Mouse (Mus musculus) urinary bladder, postnatal 14 days (tissue): ENCODE data around the gene Plscr4.

Source experiments
- DNase-seq: peaks from one replicate; pipeline ENCODE4 v3.0.0; 2021; ENCODE audit warnings: low spot score

Gene Plscr4

DNA sequence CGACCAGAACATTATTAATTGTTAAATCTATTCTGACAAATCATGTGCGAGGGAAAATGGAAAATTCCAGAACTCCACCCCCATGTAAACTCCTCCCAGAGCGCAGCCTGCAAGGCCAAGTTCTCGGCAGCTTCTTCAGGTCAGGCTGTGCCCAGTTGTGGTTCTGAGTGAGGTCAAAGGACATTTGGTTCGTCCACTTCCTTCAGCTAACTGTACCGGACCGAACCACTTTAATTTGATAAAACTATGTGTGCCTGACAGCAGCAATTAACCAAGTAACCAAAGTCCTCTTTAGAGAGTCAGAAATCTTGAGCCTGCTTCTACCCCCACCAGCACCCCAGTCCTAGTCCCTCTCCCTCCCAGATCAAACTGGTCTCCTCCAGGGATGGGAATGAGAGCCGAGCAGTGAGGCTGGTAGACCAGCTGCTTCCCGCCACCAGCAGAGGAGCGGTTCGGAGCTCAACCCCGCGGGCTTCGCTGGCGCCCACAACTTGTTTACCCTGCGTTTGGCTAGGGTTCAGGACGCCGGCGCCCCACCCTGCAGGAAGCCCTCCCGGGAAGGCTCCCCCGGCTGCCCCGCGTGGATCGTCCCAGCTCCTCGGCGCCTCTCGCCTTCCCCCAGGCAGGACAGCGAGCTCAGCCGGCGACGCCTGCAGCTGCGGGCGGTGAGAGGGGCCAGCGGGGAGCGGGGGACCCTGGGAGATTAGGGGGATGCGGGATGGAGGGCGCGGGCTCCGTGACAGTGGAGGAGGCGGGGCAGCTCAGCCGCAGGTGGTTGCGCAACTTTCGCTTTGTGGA, at the start of gene Plscr4:
Plscr4 (plus strand) TSS at position 113 of the 798 bp plus-strand sequence.
- DNase-seq: peak; percentile 73

DNA sequence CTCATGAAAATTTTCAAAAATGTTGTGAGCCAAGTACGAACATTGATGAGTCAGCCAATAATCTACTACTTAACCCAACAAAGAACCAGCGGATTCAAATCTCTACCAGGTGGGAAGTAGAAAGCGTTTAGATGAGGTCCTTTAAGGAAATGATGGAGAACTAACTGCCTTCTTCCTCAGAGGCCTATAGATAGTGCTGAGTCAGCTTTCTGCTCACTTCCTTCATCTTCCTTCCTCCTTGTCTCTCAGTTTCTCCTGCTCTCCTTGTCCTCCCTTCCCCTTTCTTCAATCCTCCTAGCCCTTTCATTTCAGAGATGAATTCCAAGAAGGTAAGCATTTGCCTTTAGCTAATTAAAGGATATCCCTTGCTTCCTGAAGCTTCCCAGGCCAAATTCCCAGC, 46.9 kb upstream of the Plscr4 start:
- no peak for DNase-seq

DNA sequence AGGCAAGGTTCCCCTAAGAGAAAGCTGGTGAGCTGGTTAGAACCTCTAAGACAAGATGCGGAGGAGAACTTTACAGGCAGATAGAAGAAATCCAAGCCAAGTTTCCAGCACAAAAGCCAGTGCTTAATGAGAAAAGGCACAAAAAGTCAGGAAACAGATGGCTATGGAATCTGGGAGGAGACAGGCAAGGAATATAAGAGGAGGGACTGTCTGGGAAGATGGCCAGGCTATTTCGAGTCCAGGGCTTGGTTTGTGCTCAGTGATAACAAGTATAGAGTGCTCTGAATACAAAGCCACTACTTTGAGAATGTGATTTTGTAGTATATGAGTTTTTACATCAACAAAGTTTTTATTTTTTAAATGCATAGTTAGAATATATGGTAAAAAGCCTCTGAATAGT, 45.1 kb upstream of the Plscr4 start:
- DNase-seq: peak; percentile 24

DNA sequence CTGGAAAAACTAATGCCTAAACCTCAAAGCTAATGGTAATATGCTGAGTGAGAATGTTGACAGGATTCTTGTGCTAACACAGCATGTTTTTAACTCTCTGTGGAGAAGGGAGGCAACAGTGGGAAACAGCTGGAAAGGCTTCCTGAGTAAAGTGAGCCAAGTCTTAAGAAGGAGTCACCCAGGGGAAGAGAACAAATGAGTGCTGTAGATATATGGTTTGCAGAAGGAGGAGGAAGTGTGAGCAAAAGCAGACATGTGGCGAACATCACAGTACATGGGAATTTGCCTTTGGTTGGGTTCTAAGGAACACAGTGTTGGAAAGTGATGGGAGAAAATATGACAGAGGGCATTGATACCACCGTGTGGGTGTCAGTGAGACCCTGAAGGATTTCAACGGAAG, 43.5 kb upstream of the Plscr4 start:
- DNase-seq: no peak

DNA sequence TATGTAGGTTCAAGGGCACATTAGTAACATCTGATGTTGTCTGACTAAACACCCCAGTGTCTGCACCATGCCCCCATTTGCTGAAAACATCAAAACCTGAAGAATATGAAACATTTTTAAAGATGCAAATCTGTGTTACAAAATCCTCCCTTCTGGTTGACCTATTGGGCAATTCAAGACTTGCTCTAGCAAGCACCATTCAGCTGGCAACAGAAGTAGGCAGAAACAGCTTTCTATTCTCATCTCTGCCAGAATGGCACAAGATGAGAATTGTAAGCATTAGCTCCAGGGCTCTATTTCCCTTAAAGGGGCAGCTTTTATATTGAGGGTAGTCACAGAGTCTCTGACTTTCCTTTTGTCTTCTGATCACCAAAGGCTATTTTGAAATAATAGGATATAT, 19.4 kb upstream of the Plscr4 start:
- no peak for DNase-seq

DNA sequence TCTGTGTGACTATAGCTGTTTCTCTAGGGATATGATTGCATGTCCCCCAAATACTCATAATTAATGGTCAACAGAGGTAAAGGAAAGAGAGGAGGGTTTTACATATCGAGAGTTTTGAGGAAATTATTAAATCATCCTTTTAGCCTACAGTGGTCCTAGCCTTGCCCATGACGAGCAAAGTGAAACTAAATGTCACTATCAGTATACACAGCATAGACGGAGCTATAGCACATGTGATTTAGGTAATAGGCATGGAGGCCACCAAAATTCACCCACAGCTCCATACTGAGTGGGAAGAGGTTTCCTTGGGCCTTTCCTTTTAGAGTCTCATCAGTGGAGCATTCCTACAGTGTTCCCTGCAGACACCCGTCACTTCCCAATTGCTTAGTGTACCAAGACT, 15.7 kb upstream of the Plscr4 start:
- DNase-seq: no peak

DNA sequence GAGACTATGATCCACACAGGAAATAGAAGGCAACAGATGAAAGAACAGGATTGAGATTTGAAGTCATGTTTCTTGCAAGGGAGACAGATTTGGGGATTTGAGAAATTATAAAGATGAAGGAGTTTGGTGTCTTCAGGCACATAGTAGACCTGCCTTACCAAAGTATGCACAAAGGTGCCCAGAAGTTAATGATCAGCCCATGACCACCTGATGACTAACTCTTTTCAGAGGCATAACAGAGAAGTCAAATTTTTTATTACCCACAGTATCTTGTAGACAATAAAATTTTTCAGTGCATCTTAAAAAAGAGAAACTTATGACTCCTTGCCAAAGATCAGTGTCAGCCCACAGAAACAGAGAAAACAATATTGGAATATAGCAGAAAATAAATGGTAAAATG, 12.6 kb upstream of the Plscr4 start:
- DNase-seq: no peak

DNA sequence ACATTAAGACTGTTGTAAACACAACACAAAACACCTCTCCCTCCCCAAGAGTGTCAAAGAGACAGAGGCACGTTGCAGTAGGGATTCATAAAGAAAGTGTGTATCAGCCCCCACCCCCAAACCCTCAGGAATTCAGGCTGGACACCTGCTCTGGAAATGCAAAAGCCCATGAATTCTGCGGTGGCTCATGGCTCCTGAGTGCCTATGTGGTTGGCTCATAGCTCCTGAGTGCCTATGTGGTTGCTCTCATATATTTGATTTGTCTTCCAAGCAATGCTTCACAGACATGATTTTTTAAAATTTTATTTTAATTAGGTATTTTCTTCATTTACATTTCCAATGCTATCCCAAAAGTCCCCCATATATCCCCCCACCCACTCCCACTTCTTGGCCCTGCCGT, 568 bp upstream of the Plscr4 start:
- DNase-seq: no peak

DNA sequence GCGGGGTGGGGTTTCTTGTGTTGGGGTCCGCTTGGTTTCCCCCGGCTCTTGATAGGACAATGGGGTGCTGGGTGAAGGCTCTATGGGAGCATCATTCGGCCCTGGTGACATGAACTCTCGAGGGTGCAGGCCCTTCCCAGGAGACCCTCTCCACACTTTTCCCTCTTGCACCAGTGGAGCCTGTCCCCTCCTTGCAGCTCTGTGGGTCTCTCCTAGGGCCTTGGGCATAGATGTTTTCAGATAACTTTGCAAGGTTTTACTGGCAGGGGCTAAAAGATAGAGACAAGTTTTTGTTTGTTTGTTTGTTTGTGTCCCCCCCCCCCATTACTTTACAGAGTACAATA, 858 bp downstream of the Plscr4 start:
- DNase-seq: no peak

DNA sequence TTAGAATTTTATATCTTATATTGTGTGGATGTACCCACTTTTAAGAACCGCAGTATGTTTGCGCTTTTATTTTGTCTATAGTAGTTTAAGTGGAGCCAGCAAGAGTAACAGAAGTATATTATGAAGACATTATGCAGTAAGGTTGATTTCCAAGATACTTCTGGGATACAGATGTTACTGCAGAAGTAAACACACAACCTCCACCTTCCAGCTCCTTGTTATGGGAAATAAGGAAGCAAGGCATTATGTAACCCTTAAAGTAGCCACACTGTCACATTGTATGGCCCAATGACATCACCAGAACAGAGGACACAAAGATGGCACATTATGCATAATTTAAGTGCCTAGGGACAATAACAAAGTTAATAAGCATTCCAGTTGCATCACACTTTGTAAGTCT, 1.2 kb downstream of the Plscr4 start:
- DNase-seq: no peak

DNA sequence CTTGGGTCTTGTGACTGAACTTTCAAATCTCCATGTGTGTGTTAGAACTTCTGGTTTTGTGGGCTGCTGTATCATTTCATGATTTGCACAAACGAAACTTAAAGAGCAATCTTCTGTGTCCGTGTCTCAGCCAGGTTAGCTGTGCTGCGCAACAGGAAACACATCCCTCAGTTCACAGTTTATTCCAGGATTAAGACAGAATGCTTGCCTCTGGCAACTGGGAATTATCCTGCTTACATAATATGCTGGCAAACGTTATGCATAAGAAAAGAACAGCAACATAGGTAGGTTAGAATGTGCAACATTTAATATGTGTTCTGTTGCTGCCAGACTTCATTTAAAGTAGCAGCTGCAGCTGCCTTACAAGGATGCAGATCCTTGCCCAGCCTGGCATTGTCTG, 10.6 kb downstream of the Plscr4 start:
- no peak for DNase-seq

DNA sequence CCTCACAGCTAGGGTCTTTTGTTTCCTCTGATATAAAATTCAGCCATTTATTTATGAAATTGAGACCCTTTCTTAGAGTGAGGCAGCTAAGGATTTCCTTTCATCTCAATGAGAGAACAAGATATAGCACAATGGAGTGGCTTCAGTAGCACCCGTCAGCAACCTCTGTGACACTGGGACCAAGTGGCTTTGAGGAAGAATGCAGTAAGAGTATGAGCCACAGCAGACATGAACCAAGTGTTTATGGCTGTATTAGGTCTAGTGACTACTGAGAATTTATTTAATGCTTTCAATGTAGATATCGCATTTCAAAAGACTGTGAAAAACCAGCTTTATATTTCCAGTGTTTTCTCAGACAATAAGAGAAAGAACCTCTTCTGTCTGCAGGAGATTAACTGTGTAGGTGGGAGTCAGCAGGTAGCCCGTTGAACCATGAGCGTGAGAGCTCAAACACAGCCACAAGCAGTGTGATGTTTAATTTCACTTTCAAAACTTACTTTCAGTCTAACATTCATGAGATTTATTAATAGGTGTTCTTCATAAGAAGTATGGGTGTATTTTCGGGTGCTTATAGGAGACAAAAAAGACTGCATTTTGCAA, 15.2 kb downstream of the Plscr4 start:
- DNase-seq: no peak

DNA sequence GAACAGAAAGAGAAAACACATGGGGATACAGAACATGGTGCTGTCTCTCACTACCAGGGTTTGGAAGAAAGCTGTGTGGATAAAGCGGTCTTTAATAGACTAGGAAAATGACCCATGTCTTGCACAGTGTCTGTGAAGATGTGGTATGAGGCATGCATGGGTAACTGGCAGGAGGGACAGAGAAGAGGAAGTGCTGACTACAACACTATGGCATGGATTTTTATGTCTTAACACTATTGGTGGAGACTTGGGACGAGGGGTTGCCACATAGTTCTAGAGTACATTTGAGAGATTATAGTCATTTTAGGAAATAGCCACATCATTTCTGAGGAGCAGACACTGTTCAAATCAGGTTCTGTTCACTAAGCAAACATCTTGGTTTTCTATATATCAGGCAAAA, 16.0 kb downstream of the Plscr4 start:
- no peak for DNase-seq

DNA sequence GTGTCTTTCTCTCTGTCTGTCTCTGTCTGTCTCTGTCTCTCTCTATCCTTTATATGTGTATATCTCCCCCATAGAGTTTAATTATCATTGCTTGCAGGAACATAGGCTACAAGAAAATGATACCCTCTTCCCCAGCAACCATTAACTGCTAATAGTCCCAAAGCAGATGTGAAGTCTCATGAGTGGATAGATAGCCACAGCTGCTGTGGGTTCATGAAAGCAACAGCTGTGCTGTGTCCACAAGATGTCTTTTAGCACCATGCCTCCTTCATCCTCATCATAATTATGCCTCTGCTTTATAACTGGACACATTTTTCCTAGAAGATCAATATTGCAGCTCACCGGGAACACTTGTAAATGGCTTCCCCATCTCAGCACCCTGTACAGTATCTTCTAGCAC, 17.1 kb downstream of the Plscr4 start:
- DNase-seq: no peak

DNA sequence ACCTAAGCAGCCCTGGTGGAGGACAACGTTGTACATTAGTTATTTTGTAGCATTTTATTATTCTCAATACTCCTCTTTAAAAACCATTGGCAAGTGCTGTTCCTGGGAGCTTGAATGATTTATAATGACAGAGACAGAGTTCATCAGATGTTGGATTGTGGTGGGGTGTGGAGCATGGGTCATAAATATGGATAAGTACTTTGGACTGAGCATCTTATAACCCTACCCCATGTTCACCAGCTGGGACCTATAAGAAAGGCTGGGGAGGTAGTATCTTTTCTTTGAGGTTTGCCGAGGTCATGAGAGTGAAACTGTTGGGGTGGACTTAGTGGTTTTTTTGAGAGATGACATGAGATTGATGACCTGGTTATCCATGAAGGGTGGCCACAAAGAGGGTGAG, 24.5 kb downstream of the Plscr4 start:
- no peak for DNase-seq

DNA sequence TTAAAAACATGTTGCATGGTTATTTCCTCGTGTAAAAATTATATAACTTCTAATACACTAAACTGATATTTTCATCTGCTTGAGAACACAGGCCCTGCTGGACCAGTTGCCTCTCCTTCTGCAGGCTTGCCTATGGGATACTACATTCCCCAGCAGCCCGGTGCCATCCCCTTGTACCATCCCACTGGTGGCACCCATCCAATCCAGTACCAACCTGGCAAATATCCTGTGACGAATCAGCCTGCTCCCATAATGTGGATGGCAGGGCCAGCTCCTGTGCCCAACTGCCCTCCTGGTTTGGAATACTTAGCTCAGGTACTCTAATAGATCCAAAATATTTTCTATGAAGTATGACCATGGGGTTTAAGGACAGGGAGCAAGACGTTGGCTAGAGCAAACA, 25.4 kb downstream of the Plscr4 start:
- DNase-seq: no peak

DNA sequence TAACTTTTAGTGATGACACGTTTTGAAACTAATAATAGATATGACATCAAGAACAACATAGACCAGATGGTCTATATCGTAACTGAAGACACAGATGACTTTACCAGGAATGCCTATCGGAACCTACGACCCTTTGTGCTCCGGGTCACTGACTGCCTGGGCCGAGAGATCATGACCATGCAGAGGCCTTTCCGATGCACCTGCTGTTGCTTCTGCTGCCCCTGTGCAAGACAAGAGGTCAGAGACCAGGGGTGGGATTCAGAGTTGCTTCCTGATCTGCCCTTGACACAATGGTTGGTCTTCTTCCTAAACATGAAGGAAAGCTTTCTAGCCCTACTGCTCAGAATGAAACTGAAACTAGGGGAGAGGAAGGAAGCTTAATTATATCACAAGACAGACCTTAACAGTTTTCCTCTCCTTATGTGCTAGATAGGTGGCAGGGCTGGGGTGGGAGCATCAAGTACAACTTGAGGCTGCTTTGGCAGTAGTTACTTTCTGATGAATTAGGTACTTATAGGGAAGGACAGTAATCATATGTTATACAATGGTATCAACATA, 27.6 kb downstream of the Plscr4 start:
- no peak for DNase-seq

DNA sequence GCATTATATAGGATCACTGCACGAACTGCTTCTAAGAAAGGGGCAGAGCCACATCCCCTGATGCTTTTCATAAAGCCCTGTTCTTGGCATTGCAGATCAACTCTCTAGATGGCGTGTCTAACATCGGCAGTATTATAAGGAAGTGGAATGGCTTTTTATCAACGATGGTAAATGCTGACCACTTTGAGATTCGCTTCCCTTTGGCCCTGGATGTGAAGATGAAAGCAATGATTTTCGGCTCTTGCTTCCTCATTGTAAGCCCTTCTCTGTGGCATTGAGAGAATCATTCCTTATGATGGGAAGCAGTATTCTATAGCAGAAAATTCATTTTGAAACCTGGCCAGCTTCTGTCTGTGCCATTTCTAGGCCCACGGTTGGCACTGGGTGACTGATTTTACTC, 32.7 kb downstream of the Plscr4 start:
- DNase-seq: no peak

DNA sequence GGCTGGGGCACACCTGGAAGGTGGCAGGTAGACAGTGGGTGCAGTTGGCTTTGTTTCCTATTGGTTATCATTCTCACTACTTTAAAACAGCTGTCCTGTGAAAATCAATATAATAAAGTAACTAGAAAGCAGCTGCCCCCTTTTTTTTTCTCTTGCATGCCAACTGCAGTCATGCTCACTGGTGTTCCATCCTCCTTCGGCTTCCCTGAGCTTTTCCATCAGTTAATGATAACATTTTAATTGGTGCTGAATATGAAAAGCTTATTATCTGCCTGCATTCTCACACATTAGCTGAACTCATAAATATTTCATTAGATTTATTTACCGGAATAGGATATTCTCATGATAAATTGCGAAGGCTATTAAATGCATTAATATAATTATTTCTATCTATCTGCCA, 33.1 kb downstream of the Plscr4 start:
- DNase-seq: no peak

DNA sequence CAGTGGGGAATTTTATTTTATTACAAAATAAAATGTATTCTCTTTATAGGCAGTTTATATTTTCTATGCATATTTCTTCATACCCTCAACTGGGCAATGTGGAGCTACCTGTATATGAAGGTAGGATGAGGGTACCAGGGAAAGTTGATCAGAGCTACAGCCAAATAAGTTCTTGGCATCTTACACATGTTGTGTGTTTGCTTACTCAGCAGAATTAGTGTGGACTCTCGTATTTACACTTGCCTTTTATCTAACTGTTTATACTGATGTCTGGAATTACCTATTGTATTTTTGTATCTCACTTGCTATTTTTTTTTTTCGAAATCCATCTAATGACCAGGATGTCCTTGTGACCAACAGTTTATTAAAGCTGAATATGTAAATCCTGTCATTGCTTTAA, 34.1 kb downstream of the Plscr4 start:
- DNase-seq: no peak

DNA sequence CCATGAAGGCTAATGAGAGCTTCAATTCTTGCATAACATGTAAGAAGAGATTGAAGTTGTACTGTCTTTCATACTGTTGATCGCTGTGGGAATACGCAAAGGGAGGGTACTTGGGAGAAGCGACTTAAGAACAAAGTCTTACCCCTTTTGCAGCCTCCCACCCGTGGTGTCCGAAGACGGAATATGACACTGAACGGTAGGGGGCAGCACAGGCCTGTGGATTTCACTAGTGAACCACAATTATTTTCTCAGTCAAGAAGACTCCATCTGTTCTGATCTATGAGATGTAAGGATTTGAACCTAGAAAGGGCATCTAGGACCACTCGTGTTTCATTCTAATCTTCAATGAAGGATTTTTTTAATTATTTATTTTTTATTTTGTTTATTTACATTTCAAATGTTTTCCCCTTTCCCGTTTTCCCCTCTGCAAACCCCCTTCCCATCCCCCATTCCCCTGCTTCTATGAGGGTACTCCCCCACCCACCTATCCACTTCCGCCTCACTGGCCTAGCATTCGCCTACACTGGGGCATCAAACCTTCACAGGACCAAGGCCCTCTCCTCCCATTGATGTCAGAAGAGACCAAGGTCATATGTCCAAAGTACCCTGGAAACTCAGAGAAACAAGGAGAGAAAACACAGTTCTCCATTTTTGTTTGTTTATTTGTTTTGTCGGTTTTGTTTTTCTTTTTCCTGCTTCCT, 42.7 kb downstream of the Plscr4 start:
- peak; percentile 90 for DNase-seq

DNA sequence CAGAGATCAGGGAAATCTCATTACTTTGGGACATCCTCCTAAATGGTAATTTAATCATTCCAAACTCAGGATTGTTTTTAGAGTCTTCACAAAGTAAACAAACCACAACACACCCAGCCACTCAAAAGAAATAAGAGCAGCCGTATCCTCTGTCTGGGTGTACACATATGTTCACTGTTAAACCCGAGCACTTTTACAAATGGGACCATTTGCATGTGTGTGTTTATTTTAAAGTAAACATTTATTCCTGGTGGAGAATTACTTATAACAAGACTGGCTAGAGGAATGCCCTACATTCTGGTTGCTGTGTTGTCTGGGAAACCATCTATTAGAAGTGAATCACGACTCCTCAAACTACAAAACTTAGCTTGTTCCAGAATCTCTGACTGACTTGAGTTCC, 47.1 kb downstream of the Plscr4 start:
- DNase-seq: no peak

DNA sequence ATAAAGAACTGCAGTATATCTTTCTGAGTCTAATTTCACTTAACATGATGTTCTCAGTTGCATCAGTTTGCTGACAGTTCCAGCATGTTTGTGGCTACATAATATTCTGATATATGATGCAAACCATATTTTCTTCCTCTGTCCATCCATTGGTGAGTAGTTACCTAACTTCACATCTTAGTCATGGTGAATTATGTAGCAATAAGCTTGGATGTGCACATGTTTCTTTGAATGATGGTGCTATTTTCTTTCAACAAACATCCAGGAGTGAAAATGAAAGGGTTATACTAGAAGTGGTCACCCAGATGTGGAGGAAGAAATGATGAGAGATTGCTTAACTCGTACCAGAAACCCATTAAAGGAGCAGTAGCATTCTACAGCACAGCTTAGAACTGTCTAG, 47.7 kb downstream of the Plscr4 start:
- no peak for DNase-seq
